Mouse (Mus musculus) urinary bladder, postnatal 25 days (tissue): ENCODE data around the gene Kif1b.

Experiments used
- DNase-seq: peaks from one replicate; pipeline ENCODE4 v3.0.0; 2022; ENCODE audit warnings: low spot score

The Kif1b gene

GRCm38 (mm10) chr4:149314275-149314837, 6.9 kb upstream of the Kif1b start:
- DNase-seq, result no peak

- no peak for DNase-seq
Observed at GRCm38 (mm10) chr4:149313558-149314253, 6.2 kb upstream of the Kif1b start.

- DNase-seq, result no peak
Observed at GRCm38 (mm10) chr4:149311996-149312395, 4.5 kb upstream of the Kif1b start.

- no peak for DNase-seq
Observed at GRCm38 (mm10) chr4:149308491-149308820, 963 bp upstream of the Kif1b start.

- peak; percentile 54 for DNase-seq
Observed at GRCm38 (mm10) chr4:149306712-149307595, 539 bp downstream of the Kif1b start.

GRCm38 (mm10) chr4:149305761-149306711, 1.5 kb downstream of the Kif1b start:
- DNase-seq, result no peak

GRCm38 (mm10) chr4:149304466-149304865, 3.0 kb downstream of the Kif1b start:
- no peak for DNase-seq

GRCm38 (mm10) chr4:149303502-149303901, 4.0 kb downstream of the Kif1b start:
- DNase-seq, result no peak

- DNase-seq, result no peak
Observed at GRCm38 (mm10) chr4:149302751-149303150, 4.7 kb downstream of the Kif1b start.

GRCm38 (mm10) chr4:149302136-149302535, 5.4 kb downstream of the Kif1b start:
- no peak for DNase-seq

- DNase-seq, result no peak
Observed at GRCm38 (mm10) chr4:149296501-149296900, 11.0 kb downstream of the Kif1b start.

GRCm38 (mm10) chr4:149292984-149293383, 14.5 kb downstream of the Kif1b start:
- no peak for DNase-seq

GRCm38 (mm10) chr4:149291061-149291460, 16.4 kb downstream of the Kif1b start:
- DNase-seq, result no peak

- DNase-seq, result no peak
Observed at GRCm38 (mm10) chr4:149290157-149290750, 17.2 kb downstream of the Kif1b start.

GRCm38 (mm10) chr4:149286287-149287137, 21.0 kb downstream of the Kif1b start:
- no peak for DNase-seq

GRCm38 (mm10) chr4:149285691-149286090, 21.8 kb downstream of the Kif1b start:
- DNase-seq, result no peak

- no peak for DNase-seq
Observed at GRCm38 (mm10) chr4:149283018-149283417, 24.5 kb downstream of the Kif1b start.

GRCm38 (mm10) chr4:149282025-149282738, 25.3 kb downstream of the Kif1b start:
- no peak for DNase-seq

GRCm38 (mm10) chr4:149277571-149277970, 29.9 kb downstream of the Kif1b start:
- DNase-seq, result no peak

GRCm38 (mm10) chr4:149273128-149273527, 34.4 kb downstream of the Kif1b start:
- DNase-seq, result no peak
